Mouse (Mus musculus) fibroblast of lung, adult 2 months (primary cell): ENCODE measurements around the gene Dusp5.

Source experiments
- DNase-seq: peaks from one replicate; pipeline ENCODE4 v3.0.0-alpha.2; 2011; ENCODE audit warnings: low read depth

Dusp5 gene

GRCm38 (mm10) chr19:53544923-53545561 lies 16.1 kb downstream of the Dusp5 start:
- no peak for DNase-seq

DNA sequence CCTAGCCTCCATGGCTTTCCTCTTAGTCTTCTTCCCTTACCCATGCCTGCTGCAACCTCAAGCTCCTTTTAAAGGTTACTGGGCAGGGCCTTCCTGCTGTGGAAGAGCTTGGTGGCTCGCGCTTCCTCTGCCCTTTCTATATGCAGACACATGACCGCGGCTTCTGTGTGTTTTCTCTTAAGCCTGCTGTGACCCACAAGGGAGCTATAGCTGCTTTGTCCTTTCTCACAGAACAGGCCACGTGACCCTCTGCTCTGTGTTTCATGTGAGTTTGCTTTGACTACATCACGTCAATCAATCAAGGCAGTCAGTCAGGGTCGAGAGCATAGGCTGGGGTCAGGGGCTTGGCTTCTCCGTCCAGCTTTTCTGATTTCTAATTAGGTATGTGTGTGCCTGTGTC lies 18.7 kb downstream of the Dusp5 start:
- DNase-seq, result no peak

- DNase-seq, result no peak
These were observed 22.1 kb downstream of the Dusp5 start for GRCm38 (mm10) chr19:53550972-53551371.

DNA sequence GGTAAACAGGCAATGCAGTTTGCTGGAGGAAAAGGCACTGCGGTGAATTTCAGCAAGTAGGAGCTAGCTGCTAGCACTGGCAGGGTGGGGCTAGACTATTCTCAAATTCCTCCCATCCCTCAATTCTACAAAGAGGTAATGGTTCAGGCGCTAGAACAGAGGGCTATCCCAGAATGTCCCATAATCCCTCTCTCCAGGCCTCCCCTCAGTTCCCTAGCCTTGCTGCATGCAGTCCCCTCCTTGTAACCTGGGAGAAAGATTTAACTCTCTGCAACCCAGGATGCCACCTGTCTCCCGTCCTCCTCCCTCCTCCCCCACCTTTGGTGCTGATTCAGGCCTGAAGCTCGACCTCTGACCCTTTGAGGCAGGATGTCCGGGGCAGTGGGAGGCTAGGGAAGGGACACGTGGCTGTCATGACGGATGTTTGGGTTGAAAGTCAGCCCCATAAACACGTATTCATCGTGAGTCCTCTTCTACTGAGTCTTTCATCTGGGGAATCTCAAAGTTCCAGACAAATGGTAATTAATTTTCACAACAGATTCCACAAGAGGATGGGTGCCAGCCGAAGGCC lies 23.4 kb downstream of the Dusp5 start:
- DNase-seq, result no peak

DNA sequence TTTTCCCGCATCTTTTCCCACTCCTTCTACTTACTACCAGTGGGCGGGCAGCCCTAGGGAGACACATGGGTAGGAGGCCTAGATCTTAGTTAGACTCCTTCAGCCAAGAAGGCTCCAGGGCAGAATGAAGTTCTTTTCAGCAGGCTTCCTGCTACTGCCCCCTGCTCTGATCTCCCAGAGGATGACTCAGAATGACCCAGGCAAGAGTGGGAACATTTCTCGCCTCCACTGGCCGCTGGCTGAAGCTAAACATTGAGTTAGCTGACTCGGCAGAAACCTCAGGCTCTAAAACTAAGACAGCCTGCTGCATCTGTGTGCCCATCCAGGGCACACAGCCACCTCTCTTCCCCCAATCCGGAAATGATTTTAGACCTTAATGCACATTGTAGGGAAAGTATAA lies 23.9 kb downstream of the Dusp5 start:
- peak; percentile 67 for DNase-seq

DNA sequence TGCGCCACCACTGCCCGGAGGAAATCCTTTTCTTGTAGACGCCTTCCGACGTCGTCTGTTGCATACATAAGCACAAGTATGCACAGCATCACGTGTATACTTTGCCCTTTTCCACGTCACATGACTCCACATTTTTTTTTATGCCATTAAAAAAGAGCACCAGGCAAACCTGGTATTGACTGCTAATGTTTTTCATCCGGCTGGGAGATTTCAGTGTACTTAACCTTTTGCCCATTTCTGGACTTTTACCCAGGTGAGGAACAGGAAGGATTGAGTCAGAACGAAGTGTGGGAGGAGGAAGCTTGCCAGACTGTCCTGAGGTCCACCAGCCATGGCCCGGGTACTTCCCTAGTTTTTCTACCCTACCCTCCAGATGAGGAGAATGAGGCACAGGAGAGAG lies 25.5 kb downstream of the Dusp5 start:
- no peak for DNase-seq

DNA sequence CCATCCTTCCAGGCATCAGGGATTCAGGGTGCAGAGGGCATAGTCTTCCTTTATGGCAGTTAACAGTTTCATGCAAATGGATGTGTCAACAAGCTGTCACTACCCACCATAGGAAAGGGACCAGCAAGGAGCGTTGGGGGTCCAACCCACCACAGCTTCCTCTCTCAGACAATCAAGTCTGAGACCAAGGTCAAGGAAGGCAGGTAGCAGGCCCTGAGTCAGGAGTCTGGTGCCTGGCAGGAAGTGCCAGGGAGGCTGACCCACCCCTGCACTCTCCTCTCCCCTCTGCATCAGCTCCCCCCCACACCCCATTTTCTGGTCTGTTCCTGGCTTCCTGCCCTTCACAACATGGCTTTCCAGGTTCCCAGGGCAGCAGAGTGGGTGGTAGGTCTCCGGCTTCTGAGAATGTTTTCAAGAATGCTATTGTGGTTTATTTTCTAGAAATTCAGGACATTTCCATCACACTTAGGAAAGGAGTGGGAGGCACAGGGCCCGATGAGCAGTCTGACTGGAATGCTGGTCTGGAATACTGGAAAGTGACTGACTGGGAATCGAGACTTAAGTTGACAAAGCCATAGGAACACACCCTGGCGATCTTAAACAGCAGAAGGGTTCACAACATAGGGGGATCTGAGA lies 26.2 kb downstream of the Dusp5 start:
- DNase-seq, result peak; percentile 93

DNA sequence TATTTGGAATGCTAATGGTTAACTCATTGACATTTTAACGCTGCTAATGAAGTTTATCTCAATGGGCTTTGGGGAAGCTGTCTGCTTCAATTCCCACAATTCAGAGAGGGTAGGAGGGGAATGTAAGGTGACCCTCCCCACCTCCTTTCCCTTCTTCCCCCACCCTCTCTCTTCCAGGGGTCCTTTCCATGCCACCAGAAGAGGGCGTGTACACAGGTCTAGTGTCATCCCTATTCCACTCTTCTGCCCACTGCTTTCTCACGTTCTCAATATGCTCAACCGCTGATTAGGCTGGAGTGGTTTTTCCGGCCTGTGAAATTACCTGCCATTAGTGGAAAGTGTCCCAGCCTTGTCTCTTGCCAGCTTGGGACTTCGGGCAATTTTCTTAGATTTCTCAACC lies 27.9 kb downstream of the Dusp5 start:
- DNase-seq, result no peak

DNA sequence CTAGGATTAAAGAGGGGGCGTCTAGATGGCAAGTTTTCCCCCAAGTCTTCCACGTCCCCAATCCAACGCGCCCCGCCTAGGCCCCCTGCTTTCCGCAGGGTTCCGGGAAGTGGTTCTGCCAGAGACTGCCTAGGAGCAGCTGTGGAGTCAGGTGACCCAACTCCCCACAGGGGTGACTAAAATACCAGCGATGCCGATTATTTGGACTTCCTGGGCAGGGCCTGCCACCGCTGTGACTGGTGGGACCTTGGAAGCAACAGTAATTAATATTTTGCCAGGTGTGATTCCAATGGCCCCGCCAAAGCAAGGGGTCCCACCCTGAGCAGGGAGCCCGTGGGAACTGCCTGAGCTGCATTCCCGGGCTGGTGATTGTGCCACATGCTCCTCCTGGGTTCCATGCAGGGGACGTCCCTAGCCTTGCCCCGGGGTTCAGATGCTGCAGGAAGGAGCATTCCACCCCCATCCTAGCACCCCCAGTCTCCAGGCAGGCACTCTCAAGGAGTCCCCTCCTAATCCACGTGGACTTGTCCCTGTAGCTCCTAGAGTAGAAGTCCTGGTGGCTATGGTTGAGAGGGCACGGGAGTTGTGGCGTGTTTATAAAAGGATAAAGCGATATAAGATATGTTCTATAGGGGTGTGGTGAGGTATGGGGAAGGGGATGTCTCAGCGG lies 28.5 kb downstream of the Dusp5 start:
- DNase-seq, result peak; percentile 39

GRCm38 (mm10) chr19:53560436-53560835 lies 31.5 kb downstream of the Dusp5 start:
- no peak for DNase-seq

GRCm38 (mm10) chr19:53564174-53564573 lies 35.3 kb downstream of the Dusp5 start:
- DNase-seq, result no peak

DNA sequence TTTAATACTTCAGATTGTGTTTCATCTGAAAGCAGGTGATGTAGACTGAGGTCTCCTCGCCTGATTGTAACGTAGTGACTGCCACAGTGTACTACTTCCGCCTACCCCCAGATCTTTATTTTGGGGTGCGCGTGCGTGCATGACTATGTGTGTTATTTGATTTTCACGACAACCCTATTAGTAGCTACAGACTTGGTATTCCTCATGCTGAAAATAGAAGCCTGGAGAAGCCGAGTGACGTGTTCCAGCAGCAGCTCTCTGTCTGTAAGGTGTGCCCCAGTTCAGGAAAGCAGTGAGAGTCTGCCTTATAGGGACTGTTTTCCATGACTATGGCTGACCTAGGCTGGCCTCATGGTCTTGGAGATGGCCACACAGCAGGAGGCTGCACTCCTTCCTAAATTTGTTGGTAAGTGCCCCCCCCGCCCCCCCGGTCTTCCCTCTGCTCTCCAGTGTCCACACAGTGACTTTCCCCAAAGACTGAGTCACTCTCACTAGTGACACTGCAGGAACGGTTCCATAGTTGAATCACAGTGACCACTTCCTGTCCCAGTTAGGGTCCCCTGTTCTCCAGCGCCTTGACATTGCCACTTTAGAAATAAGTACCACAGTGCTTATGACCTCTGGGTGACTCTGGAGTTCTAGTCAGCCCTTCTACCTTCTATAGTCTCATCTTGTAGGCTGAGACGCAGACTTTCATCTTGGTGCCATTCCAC lies 36.8 kb downstream of the Dusp5 start:
- DNase-seq, result no peak

GRCm38 (mm10) chr19:53567864-53568263 lies 39.0 kb downstream of the Dusp5 start:
- DNase-seq, result no peak

- no peak for DNase-seq
These were observed 39.6 kb downstream of the Dusp5 start for GRCm38 (mm10) chr19:53568553-53568952.

DNA sequence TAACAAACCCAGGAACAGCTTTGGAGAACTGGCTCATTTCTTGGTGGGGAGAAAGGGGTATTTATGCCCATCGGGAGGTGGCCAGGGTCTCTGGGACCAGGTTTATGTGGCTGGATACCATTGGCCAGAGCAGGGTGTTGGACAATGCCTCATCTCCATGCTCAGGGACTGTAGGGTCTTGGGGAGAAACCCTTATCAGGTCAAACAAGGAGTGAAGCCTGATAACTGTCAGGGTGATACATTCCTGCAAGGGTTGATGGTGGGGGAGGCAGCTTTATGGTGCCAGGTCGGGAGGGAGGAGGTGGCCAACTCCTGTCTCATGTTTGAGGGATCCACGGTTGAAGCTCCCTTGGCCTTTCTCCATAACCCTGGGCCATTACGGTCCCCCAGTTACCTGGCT lies 42.1 kb downstream of the Dusp5 start:
- DNase-seq, result no peak

GRCm38 (mm10) chr19:53571501-53572428 lies 42.9 kb downstream of the Dusp5 start:
- DNase-seq, result no peak

DNA sequence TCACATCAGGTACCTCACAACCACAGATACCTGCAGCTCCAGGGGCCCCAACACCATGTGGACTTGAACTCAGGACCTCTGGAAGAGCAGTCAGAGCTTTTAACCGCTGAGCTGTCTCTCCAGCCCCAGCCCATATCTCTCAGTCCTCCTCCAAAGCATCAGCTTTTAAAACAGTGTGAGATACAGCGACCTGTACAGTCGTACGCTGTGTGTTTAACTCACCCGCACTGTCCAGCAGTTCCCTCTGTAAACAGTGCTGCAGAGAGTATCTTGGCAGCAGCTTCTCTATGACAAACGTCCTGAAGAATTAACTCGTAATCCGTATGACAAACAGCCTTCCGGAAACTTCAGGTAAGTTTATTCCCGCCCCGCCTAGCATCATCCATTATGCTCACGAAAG lies 43.7 kb downstream of the Dusp5 start:
- no peak for DNase-seq

DNA sequence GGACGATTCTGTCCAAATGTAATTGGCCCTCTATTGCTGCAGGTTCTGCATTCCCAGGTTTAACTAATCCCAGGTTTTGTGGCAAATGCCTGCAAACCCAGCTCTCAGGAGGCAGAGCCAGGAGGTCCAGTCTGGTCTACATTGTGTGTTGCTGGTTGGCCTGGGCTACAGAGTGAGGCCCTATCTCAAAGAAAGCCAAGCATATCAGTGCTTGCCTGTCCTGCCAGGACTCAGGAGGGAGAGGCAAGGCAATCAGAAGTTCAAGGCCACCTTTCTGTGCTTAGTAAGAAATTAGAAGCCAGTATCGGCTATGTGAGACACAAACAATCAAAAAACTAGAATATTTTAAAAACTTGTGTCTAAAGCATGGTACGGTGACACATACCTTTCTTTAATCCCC lies 44.2 kb downstream of the Dusp5 start:
- no peak for DNase-seq

- DNase-seq, result no peak
These were observed 45.2 kb downstream of the Dusp5 start for GRCm38 (mm10) chr19:53574131-53574530.

GRCm38 (mm10) chr19:53574546-53574945 lies 45.6 kb downstream of the Dusp5 start:
- DNase-seq, result no peak

DNA sequence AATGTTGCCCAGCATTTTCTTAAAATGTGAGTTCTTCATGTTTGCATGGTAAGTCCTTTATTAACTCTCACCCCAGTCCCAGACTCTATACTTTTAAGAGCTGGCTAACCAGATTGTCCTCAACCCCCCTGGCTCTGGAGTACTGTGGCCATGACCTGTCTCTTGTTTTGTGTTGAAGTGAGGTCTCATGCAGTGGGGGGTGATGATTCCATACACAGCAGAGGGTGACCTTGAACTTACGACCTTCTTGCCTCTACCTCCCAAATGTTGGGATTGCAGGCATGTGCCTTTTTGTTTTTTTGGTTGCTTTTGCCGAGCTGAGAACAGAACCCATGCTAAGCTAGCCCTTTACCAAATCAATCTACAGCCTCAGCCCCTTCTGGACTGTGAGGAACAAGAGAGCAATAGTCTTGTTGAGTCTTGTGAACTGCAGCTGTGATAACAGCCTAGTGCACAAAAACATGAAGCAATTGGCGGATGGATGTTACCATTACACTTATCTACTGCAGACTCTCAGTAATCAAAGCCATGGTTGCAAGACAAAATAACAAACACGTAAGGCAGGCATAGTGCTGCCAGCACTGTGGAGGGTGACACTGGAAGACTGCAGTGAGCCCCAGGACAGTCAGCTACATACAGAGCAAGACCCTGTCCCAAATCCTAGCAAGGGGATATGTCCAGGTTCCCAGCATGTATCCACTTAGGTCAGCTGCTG lies 46.5 kb downstream of the Dusp5 start:
- DNase-seq, result no peak
